21 mouse cellular contexts compared by ENCODE assay signal in genomic region chrX:160804409-160805150, GRCm38 (mm10). TPM values are rescaled to one million over a fixed set of nuclear protein-coding genes. Genes with fewer than 3 reads are reported as not detected.
A peak's percentile ranks its signal among the peaks of the same experiment; 100 is the strongest.
DNase-seq lines count a peak whose midpoint lies in the region; ATAC-seq lines count a peak whose summit lies in the region.
"Had no signal": no experiment of that assay in that cellular context is flagged by ENCODE, and none has a peak within 500 bp of the region (broad histone marks: within the 10 kb centered on the region; RNA-seq: fewer than 3 reads in every experiment).

No protein-coding gene starts in this region.

- no peak for ATAC-seq in cerebellum, adult (ENCODE audit: insufficient number of reproducible peaks, low FRiP score, low TSS enrichment)
- no peak for ATAC-seq in kidney, embryonic 14.5 days (ENCODE audit: low FRiP score, low TSS enrichment)
- ATAC-seq in midbrain, embryonic 13.5 days = no peak
- ATAC-seq: intestine, postnatal 0 days had no signal

- H3K36me3 ChIP-seq in kidney, embryonic 14.5 days (ENCODE audit: control insufficient read depth, insufficient read depth, low read length) = no peaks in the 10 kb centered on the region
- H3K36me3 ChIP-seq in heart, embryonic 10.5 days = 0 out of 2 replicates have a peak, but pooled peaks cover 2% of the 10 kb centered on the region
- H3K36me3 ChIP-seq in midbrain, embryonic 13.5 days = no peaks in the 10 kb centered on the region
- H3K36me3 ChIP-seq: embryonic facial prominence, embryonic 12.5 days; heart, embryonic 15.5 days; hindbrain, embryonic 12.5 days; limb, embryonic 15.5 days had no signal

- no peak overlapping the region for H3K4me2 ChIP-seq in kidney, embryonic 14.5 days (replicated peaks; ENCODE audit: low read depth, low read length)
- H3K4me2 ChIP-seq in midbrain, embryonic 13.5 days (replicated peaks) = no peak overlapping the region
- H3K4me2 ChIP-seq: embryonic facial prominence, embryonic 12.5 days; heart, embryonic 15.5 days; hindbrain, embryonic 12.5 days; limb, embryonic 15.5 days had no signal

- peak; percentile 13 for DNase-seq in cerebellum, adult 9-10 months
- DNase-seq in kidney, adult 9 months = peak; percentile 14
- DNase-seq in 3T3-L1 (ENCODE audit: low read depth, low spot score) = peak; percentile 3
- peak; percentile 20 for DNase-seq in adrenal gland, postnatal 25 days
- no peak for DNase-seq in heart, embryonic 10.5 days (ENCODE audit: low spot score)
- DNase-seq: cerebellum, postnatal 36 days; lung, adult 2 months; lung, postnatal 4 days; midbrain, embryonic 14.5 days; thymus, adult 2 months had no signal

- no peaks in the 10 kb centered on the region for H3K27me3 ChIP-seq in kidney, embryonic 14.5 days (ENCODE audit: control insufficient read depth, insufficient read depth, low read length)
- peaks cover 12% of the 10 kb centered on the region; the same call in 1 of the 2 replicates for H3K27me3 ChIP-seq in heart, embryonic 10.5 days (ENCODE audit: insufficient read depth, poor library complexity, severe bottlenecking)
- peaks cover 61% of the 10 kb centered on the region for H3K27me3 ChIP-seq in midbrain, embryonic 13.5 days
- H3K27me3 ChIP-seq: CH12.LX; heart, embryonic 15.5 days had no signal

- 79% methylated on average over 4 of the region's 4 CpGs for WGBS in kidney, embryonic 14.5 days
- WGBS in heart, embryonic 10.5 days = 80% methylated on average over 4 of the region's 4 CpGs
- 85% methylated on average over 4 of the region's 4 CpGs for WGBS in midbrain, embryonic 13.5 days

- no peaks in the 10 kb centered on the region for H3K9me3 ChIP-seq in kidney, embryonic 14.5 days (ENCODE audit: control insufficient read depth, low read length)
- H3K9me3 ChIP-seq in heart, embryonic 10.5 days = no peaks in the 10 kb centered on the region
- H3K9me3 ChIP-seq in midbrain, embryonic 13.5 days = no peaks in the 10 kb centered on the region
- H3K9me3 ChIP-seq: embryonic facial prominence, embryonic 12.5 days; heart, embryonic 15.5 days; hindbrain, embryonic 12.5 days; limb, embryonic 15.5 days had no signal

- H3K9ac ChIP-seq in kidney, embryonic 14.5 days (ENCODE audit: low read depth, low read length) = no peak overlapping the region
- H3K9ac ChIP-seq in midbrain, embryonic 13.5 days (replicated peaks) = no peak overlapping the region
- H3K9ac ChIP-seq: embryonic facial prominence, embryonic 12.5 days; heart, embryonic 15.5 days; hindbrain, embryonic 12.5 days; limb, embryonic 15.5 days had no signal

- no peaks in the 10 kb centered on the region for H3K4me1 ChIP-seq in kidney, embryonic 14.5 days (ENCODE audit: control insufficient read depth, insufficient read depth, low read length)
- no peaks in the 10 kb centered on the region for H3K4me1 ChIP-seq in heart, embryonic 10.5 days
- H3K4me1 ChIP-seq in midbrain, embryonic 13.5 days (replicated peaks) = no peaks in the 10 kb centered on the region
- H3K4me1 ChIP-seq: embryonic facial prominence, embryonic 12.5 days; heart, embryonic 15.5 days; hindbrain, embryonic 12.5 days; limb, embryonic 15.5 days had no signal

- no peak overlapping the region for H3K4me3 ChIP-seq in kidney, embryonic 14.5 days (ENCODE audit: low read length)
- H3K4me3 ChIP-seq in heart, embryonic 10.5 days = no peak overlapping the region
- no peak overlapping the region for H3K4me3 ChIP-seq in midbrain, embryonic 13.5 days (replicated peaks)
- H3K4me3 ChIP-seq: embryonic facial prominence, embryonic 12.5 days; heart, embryonic 15.5 days; hindbrain, embryonic 12.5 days; limb, embryonic 15.5 days had no signal

- H3K27ac ChIP-seq in kidney, embryonic 14.5 days (ENCODE audit: low read depth, low read length) = no peak overlapping the region
- H3K27ac ChIP-seq in heart, embryonic 10.5 days = no peak overlapping the region
- H3K27ac ChIP-seq in midbrain, embryonic 13.5 days = no peak overlapping the region
- H3K27ac ChIP-seq: embryonic facial prominence, embryonic 12.5 days; heart, embryonic 15.5 days; hindbrain, embryonic 12.5 days; limb, embryonic 15.5 days had no signal

RNA-seq across cellular contexts. Expression of gene Rs1, which starts 36.8 kb away (rescaled TPM):
- 0.05 TPM in 1 of 2 replicates, not detected in the other for polyA plus RNA-seq in kidney, embryonic 14.5 days (2014; fragmentation: Nextera tagmentation; extraction: Ambion mirVana)
- total RNA-seq in adrenal gland, postnatal 25 days (2021) = 0.15 TPM in 1 of 2 replicates, not detected in the other
- polyA plus RNA-seq in heart, embryonic 10.5 days (2016; fragmentation: Nextera tagmentation; extraction: Ambion mirVana) = not detected in 2 replicates
- 0.03 and 0.09 TPM in 2 replicates for polyA plus RNA-seq in midbrain, embryonic 13.5 days (2015; fragmentation: Nextera tagmentation; extraction: Ambion mirVana)
- total RNA-seq: CH12.LX; left cerebral cortex, postnatal 10 days had no signal
- polyA plus RNA-seq: embryonic facial prominence, embryonic 12.5 days; gonadal fat pad, adult 2 months; heart, embryonic 15.5 days; intestine, postnatal 0 days; lung, adult 2 months; thymus, adult 2 months had no signal
